Mouse (Mus musculus): ENCODE results near the gene Hist1h1a. TPM values are rescaled to one million over a fixed set of nuclear protein-coding genes. Genes with fewer than 3 reads are reported as not detected.
"Not testable (repeated sequence)": the region's sequence is repeated elsewhere in the genome, so short reads cannot be mapped to it uniquely, and the experiment has no call there.

Gene Hist1h1a
- polyA plus RNA-seq, 1 experiment from 2014 or later = 2.2 TPM

GRCm38 (mm10) chr13:23746201-23747080, 17.0 kb upstream of the Hist1h1a start, which contains the start of gene Hist1h2bb:
Gene Hist1h2bb (plus strand): TSS chr13:23746734.
- peak; percentile 91 for ATAC-seq
- H3K9ac ChIP-seq = peak within 1 kb of the TSS; percentile 54
- not testable (repeated sequence) for H3K27me3 ChIP-seq (replicated peaks); H3K4me1 ChIP-seq (replicated peaks); H3K36me3 ChIP-seq; H3K9me3 ChIP-seq
- peak within 1 kb of the TSS; percentile 39 for H3K4me3 ChIP-seq (replicated peaks)
- under 1% methylated on average over 46 of the region's 58 CpGs for WGBS
- peak within 1 kb of the TSS; percentile 98 for H3K27ac ChIP-seq
- peak within 1 kb of the TSS; percentile 56 for H3K4me2 ChIP-seq (replicated peaks)

GRCm38 (mm10) chr13:23747081-23747891, 16.2 kb upstream of the Hist1h1a start:
- WGBS = 3% methylated on average over 13 of the region's 13 CpGs
- ATAC-seq = no peak
- H3K9ac ChIP-seq = peak overlapping the region; percentile 42

GRCm38 (mm10) chr13:23747892-23748288, 15.6 kb upstream of the Hist1h1a start:
- no peaks in the 10 kb centered on the region for H3K9me3 ChIP-seq
- no peaks in the 10 kb centered on the region for H3K36me3 ChIP-seq
- H3K9ac ChIP-seq = 0 out of 2 replicates have a peak overlapping the region, but pooled peaks have one; percentile 30
- peak overlapping the region; percentile 95 for H3K27ac ChIP-seq
- no peak for ATAC-seq
- H3K4me1 ChIP-seq (replicated peaks) = 0 out of 2 replicates have a peak, but pooled peaks cover 4% of the 10 kb centered on the region
- H3K27me3 ChIP-seq (replicated peaks) = no peaks in the 10 kb centered on the region
- 6% methylated on average over 4 of the region's 4 CpGs for WGBS
- peak overlapping the region; percentile 52 for H3K4me2 ChIP-seq (replicated peaks)
- no peak overlapping the region for H3K4me3 ChIP-seq (replicated peaks)

More at GRCm38 (mm10) chr13:23747081-23747891, 16.2 kb upstream of the Hist1h1a start:
- Histone ChIP-seq H3K36me3 (no peaks in the 10 kb centered on the region), H3K27ac (peak overlapping the region; percentile 95), H3K4me2 (replicated peaks) (peak overlapping the region; percentile 52), H3K27me3 (replicated peaks) (no peaks in the 10 kb centered on the region), H3K4me3 (replicated peaks) (peak overlapping the region; percentile 26), H3K4me1 (replicated peaks) (0 out of 2 replicates have a peak, but pooled peaks cover 4% of the 10 kb centered on the region), H3K9me3 (no peaks in the 10 kb centered on the region)

- Histone ChIP-seq H3K4me1 (replicated peaks) (0 out of 2 replicates have a peak, but pooled peaks cover 4% of the 10 kb centered on the region), H3K4me2 (replicated peaks) (no peak overlapping the region), H3K36me3 (no peaks in the 10 kb centered on the region), H3K9ac (no peak overlapping the region), H3K4me3 (replicated peaks) (no peak overlapping the region), H3K27me3 (replicated peaks) (no peaks in the 10 kb centered on the region), H3K9me3 (no peaks in the 10 kb centered on the region), H3K27ac (no peak overlapping the region)
- no peak for ATAC-seq
- WGBS = 92% methylated on average over 5 of the region's 5 CpGs
Measured at GRCm38 (mm10) chr13:23749563-23750121, 13.8 kb upstream of the Hist1h1a start.

GRCm38 (mm10) chr13:23750839-23751477, 12.5 kb upstream of the Hist1h1a start, which contains the start of gene Hist1h2ab:
Gene Hist1h2ab (plus strand): TSS chr13:23751126.
- under 1% methylated on average over 34 of the region's 47 CpGs for WGBS
- not testable (repeated sequence) for H3K27me3 ChIP-seq (replicated peaks)
- peak within 1 kb of the TSS; percentile 39 for H3K4me3 ChIP-seq (replicated peaks)

GRCm38 (mm10) chr13:23751478-23751956, 11.9 kb upstream of the Hist1h1a start:
- Histone ChIP-seq H3K9ac (peak overlapping the region; percentile 54), H3K27me3 (replicated peaks) (no peaks in the 10 kb centered on the region), H3K27ac (peak overlapping the region; percentile 96), H3K4me1 (replicated peaks) (0 out of 2 replicates have a peak, but pooled peaks cover 4% of the 10 kb centered on the region), H3K36me3 (no peaks in the 10 kb centered on the region), H3K4me3 (replicated peaks) (peak overlapping the region; percentile 39), H3K9me3 (no peaks in the 10 kb centered on the region), H3K4me2 (replicated peaks) (peak overlapping the region; percentile 63)
- peak; percentile 14; the same call in 1 of the 2 replicates for ATAC-seq
- 2% methylated on average over 11 of the region's 11 CpGs for WGBS

More at GRCm38 (mm10) chr13:23750839-23751477, 12.5 kb upstream of the Hist1h1a start, which contains the start of gene Hist1h2ab:
- H3K4me2 ChIP-seq (replicated peaks) = peak within 1 kb of the TSS; percentile 63
- not testable (repeated sequence) for H3K9me3 ChIP-seq; H3K36me3 ChIP-seq; H3K4me1 ChIP-seq (replicated peaks)
- H3K9ac ChIP-seq = peak within 1 kb of the TSS; percentile 54
- ATAC-seq = peak; percentile 59
- peak within 1 kb of the TSS; percentile 96 for H3K27ac ChIP-seq

GRCm38 (mm10) chr13:23752067-23752741, 11.3 kb upstream of the Hist1h1a start, which contains the start of gene Hist1h3b:
Gene Hist1h3b (plus strand): TSS chr13:23752267.
- Histone ChIP-seq H3K27ac (peak within 1 kb of the TSS; percentile 96), H3K4me2 (replicated peaks) (peak within 1 kb of the TSS; percentile 63), H3K9ac (peak within 1 kb of the TSS; percentile 54), H3K4me3 (replicated peaks) (peak within 1 kb of the TSS; percentile 39)
- WGBS = 0% methylated on average over 18 of the region's 47 CpGs
- ATAC-seq = peak; percentile 87
- H3K36me3 ChIP-seq; H3K4me1 ChIP-seq (replicated peaks); H3K9me3 ChIP-seq; H3K27me3 ChIP-seq (replicated peaks): not testable (repeated sequence)

GRCm38 (mm10) chr13:23752742-23753172, 10.7 kb upstream of the Hist1h1a start:
- H3K27me3 ChIP-seq (replicated peaks) = no peaks in the 10 kb centered on the region
- 0 out of 2 replicates have a peak, but pooled peaks cover 4% of the 10 kb centered on the region for H3K4me1 ChIP-seq (replicated peaks)
- peak overlapping the region; percentile 80 for H3K27ac ChIP-seq
- H3K4me3 ChIP-seq (replicated peaks) = peak overlapping the region; percentile 33
- H3K9ac ChIP-seq = peak overlapping the region; percentile 51
- peak overlapping the region; percentile 53 for H3K4me2 ChIP-seq (replicated peaks)
- no peak for ATAC-seq
- 5% methylated on average over 6 of the region's 6 CpGs for WGBS
- H3K36me3 ChIP-seq = no peaks in the 10 kb centered on the region
- no peaks in the 10 kb centered on the region for H3K9me3 ChIP-seq

- whole genome bisulfite sequencing = 53% methylated on average over 4 of the region's 4 CpGs
Measured at GRCm38 (mm10) chr13:23753314-23754078, 10.0 kb upstream of the Hist1h1a start.

GRCm38 (mm10) chr13:23755000-23755399, 8.5 kb upstream of the Hist1h1a start:
- H3K27ac ChIP-seq = no peak overlapping the region
- no peak for ATAC-seq
- H3K4me2 ChIP-seq (replicated peaks) = no peak overlapping the region
- H3K36me3 ChIP-seq = no peaks in the 10 kb centered on the region
- H3K4me1 ChIP-seq (replicated peaks) = 0 out of 2 replicates have a peak, but pooled peaks cover under 1% of the 10 kb centered on the region
- H3K4me3 ChIP-seq (replicated peaks) = no peak overlapping the region
- H3K27me3 ChIP-seq (replicated peaks) = no peaks in the 10 kb centered on the region
- H3K9ac ChIP-seq = no peak overlapping the region
- no peaks in the 10 kb centered on the region for H3K9me3 ChIP-seq

More at GRCm38 (mm10) chr13:23753314-23754078, 10.0 kb upstream of the Hist1h1a start:
- no peak overlapping the region for H3K9ac ChIP-seq
- no peak for ATAC-seq
- H3K4me1 ChIP-seq (replicated peaks) = no peaks in the 10 kb centered on the region
- no peaks in the 10 kb centered on the region for H3K27me3 ChIP-seq (replicated peaks)
- H3K4me2 ChIP-seq (replicated peaks) = peak overlapping the region; percentile 53
- no peaks in the 10 kb centered on the region for H3K9me3 ChIP-seq
- no peak overlapping the region for H3K4me3 ChIP-seq (replicated peaks)
- no peak overlapping the region for H3K27ac ChIP-seq
- no peaks in the 10 kb centered on the region for H3K36me3 ChIP-seq
